Mouse (Mus musculus): ENCODE measurements at regions not wholly inside any gene's neighbourhood (a gene's known extent, or its start where the extent isn't known, plus 50 kb on each side); places are given as distances from the start of the nearest gene placed in this dataset.
"Not testable (repeated sequence)": the region's sequence is repeated elsewhere in the genome, so short reads cannot be mapped to it uniquely, and the experiment has no call there.

- 77% methylated on average over 1 of the region's 1 CpGs for WGBS
- not testable (repeated sequence) for H3K9me3 ChIP-seq (ENCODE audit: control insufficient read depth, low read length); H3K4me2 ChIP-seq (ENCODE audit: low read length); H3K4me3 ChIP-seq (ENCODE audit: low read depth, low read length); H3K27me3 ChIP-seq (replicated peaks; ENCODE audit: control insufficient read depth, insufficient read depth, low read length); H3K4me1 ChIP-seq (replicated peaks; ENCODE audit: control insufficient read depth, insufficient read depth, low read length); H3K27ac ChIP-seq (ENCODE audit: low read depth); ATAC-seq (replicated peaks; ENCODE audit: low FRiP score, low TSS enrichment, low read depth); H3K9ac ChIP-seq (ENCODE audit: low read length); DNase-seq (ENCODE audit: low spot score); H3K36me3 ChIP-seq (ENCODE audit: control insufficient read depth, insufficient read depth, low read length)
Observed at GRCm38 (mm10) chr12:10554701-10555100, 164.1 kb downstream of the Rdh14 start.

- H3K27ac ChIP-seq (ENCODE audit: low read depth), result no peak overlapping the region
- H3K4me2 ChIP-seq (ENCODE audit: low read length), result no peak overlapping the region
- H3K36me3 ChIP-seq (ENCODE audit: control insufficient read depth, insufficient read depth, low read length), result no peaks in the 10 kb centered on the region
- H3K9me3 ChIP-seq (ENCODE audit: control insufficient read depth, low read length), result no peaks in the 10 kb centered on the region
- 40% methylated on average over 1 of the region's 1 CpGs for WGBS
- DNase-seq (ENCODE audit: low spot score) (no peak), ATAC-seq (replicated peaks; ENCODE audit: low FRiP score, low TSS enrichment, low read depth) (no peak)
- no peak overlapping the region for H3K4me3 ChIP-seq (ENCODE audit: low read depth, low read length)
- no peaks in the 10 kb centered on the region for H3K4me1 ChIP-seq (replicated peaks; ENCODE audit: control insufficient read depth, insufficient read depth, low read length)
- no peak overlapping the region for H3K9ac ChIP-seq (ENCODE audit: low read length)
- no peaks in the 10 kb centered on the region for H3K27me3 ChIP-seq (replicated peaks; ENCODE audit: control insufficient read depth, insufficient read depth, low read length)
Observed at GRCm38 (mm10) chr12:10562966-10563365, 172.4 kb downstream of the Rdh14 start.

GRCm38 (mm10) chr12:10567881-10568280 lies 177.3 kb downstream of the Rdh14 start:
- no peaks in the 10 kb centered on the region for H3K4me1 ChIP-seq (replicated peaks; ENCODE audit: control insufficient read depth, insufficient read depth, low read length)
- H3K4me2 ChIP-seq (ENCODE audit: low read length), result no peak overlapping the region
- H3K27ac ChIP-seq (ENCODE audit: low read depth), result no peak overlapping the region
- no peak for ATAC-seq (replicated peaks; ENCODE audit: low FRiP score, low TSS enrichment, low read depth)
- H3K27me3 ChIP-seq (replicated peaks; ENCODE audit: control insufficient read depth, insufficient read depth, low read length), result no peaks in the 10 kb centered on the region
- no peak overlapping the region for H3K4me3 ChIP-seq (ENCODE audit: low read depth, low read length)
- H3K9me3 ChIP-seq (ENCODE audit: control insufficient read depth, low read length), result no peaks in the 10 kb centered on the region
- H3K9ac ChIP-seq (ENCODE audit: low read length), result no peak overlapping the region
- no peaks in the 10 kb centered on the region for H3K36me3 ChIP-seq (ENCODE audit: control insufficient read depth, insufficient read depth, low read length)
- no peak for DNase-seq (ENCODE audit: low spot score)
- WGBS, result 78% methylated on average over 2 of the region's 2 CpGs

- Histone ChIP-seq H3K36me3 (ENCODE audit: control insufficient read depth, insufficient read depth, low read length) (no peaks in the 10 kb centered on the region), H3K9ac (ENCODE audit: low read length) (no peak overlapping the region), H3K4me1 (replicated peaks; ENCODE audit: control insufficient read depth, insufficient read depth, low read length) (no peaks in the 10 kb centered on the region), H3K9me3 (ENCODE audit: control insufficient read depth, low read length) (no peaks in the 10 kb centered on the region), H3K27me3 (replicated peaks; ENCODE audit: control insufficient read depth, insufficient read depth, low read length) (no peaks in the 10 kb centered on the region), H3K27ac (ENCODE audit: low read depth) (no peak overlapping the region), H3K4me3 (ENCODE audit: low read depth, low read length) (no peak overlapping the region), H3K4me2 (ENCODE audit: low read length) (no peak overlapping the region)
- no peak for DNase-seq (ENCODE audit: low spot score)
- no peak for ATAC-seq (replicated peaks; ENCODE audit: low FRiP score, low TSS enrichment, low read depth)
- WGBS, result 54% methylated on average over 11 of the region's 11 CpGs
Observed at GRCm38 (mm10) chr12:10571643-10572377, 181.2 kb downstream of the Rdh14 start.

GRCm38 (mm10) chr12:10572378-10572650 lies 181.7 kb downstream of the Rdh14 start:
- no peak overlapping the region for H3K4me3 ChIP-seq (ENCODE audit: low read depth, low read length)
- no peaks in the 10 kb centered on the region for H3K27me3 ChIP-seq (replicated peaks; ENCODE audit: control insufficient read depth, insufficient read depth, low read length)
- H3K4me2 ChIP-seq (ENCODE audit: low read length), result no peak overlapping the region
- no peak overlapping the region for H3K27ac ChIP-seq (ENCODE audit: low read depth)
- no peaks in the 10 kb centered on the region for H3K4me1 ChIP-seq (replicated peaks; ENCODE audit: control insufficient read depth, insufficient read depth, low read length)
- WGBS, result 55% methylated on average over 5 of the region's 5 CpGs
- no peak overlapping the region for H3K9ac ChIP-seq (ENCODE audit: low read length)
- H3K36me3 ChIP-seq (ENCODE audit: control insufficient read depth, insufficient read depth, low read length), result no peaks in the 10 kb centered on the region
- ATAC-seq (replicated peaks; ENCODE audit: low FRiP score, low TSS enrichment, low read depth), result no peak
- H3K9me3 ChIP-seq (ENCODE audit: control insufficient read depth, low read length), result no peaks in the 10 kb centered on the region
- no peak for DNase-seq (ENCODE audit: low spot score)

GRCm38 (mm10) chr12:10573381-10573780 lies 182.8 kb downstream of the Rdh14 start:
- no peaks in the 10 kb centered on the region for H3K4me1 ChIP-seq (replicated peaks; ENCODE audit: control insufficient read depth, insufficient read depth, low read length)
- H3K27ac ChIP-seq (ENCODE audit: low read depth), result no peak overlapping the region
- DNase-seq (ENCODE audit: low spot score) (no peak), ATAC-seq (replicated peaks; ENCODE audit: low FRiP score, low TSS enrichment, low read depth) (no peak)
- H3K27me3 ChIP-seq (replicated peaks; ENCODE audit: control insufficient read depth, insufficient read depth, low read length), result no peaks in the 10 kb centered on the region
- WGBS, result 83% methylated on average over 9 of the region's 9 CpGs
- no peak overlapping the region for H3K9ac ChIP-seq (ENCODE audit: low read length)
- no peak overlapping the region for H3K4me2 ChIP-seq (ENCODE audit: low read length)
- no peaks in the 10 kb centered on the region for H3K9me3 ChIP-seq (ENCODE audit: control insufficient read depth, low read length)
- no peaks in the 10 kb centered on the region for H3K36me3 ChIP-seq (ENCODE audit: control insufficient read depth, insufficient read depth, low read length)
- H3K4me3 ChIP-seq (ENCODE audit: low read depth, low read length), result no peak overlapping the region

- Histone ChIP-seq H3K4me3 (ENCODE audit: low read depth, low read length) (no peak overlapping the region), H3K9ac (ENCODE audit: low read length) (no peak overlapping the region), H3K9me3 (ENCODE audit: control insufficient read depth, low read length) (no peaks in the 10 kb centered on the region), H3K4me2 (ENCODE audit: low read length) (no peak overlapping the region), H3K27ac (ENCODE audit: low read depth) (no peak overlapping the region), H3K4me1 (replicated peaks; ENCODE audit: control insufficient read depth, insufficient read depth, low read length) (no peaks in the 10 kb centered on the region), H3K36me3 (ENCODE audit: control insufficient read depth, insufficient read depth, low read length) (no peaks in the 10 kb centered on the region), H3K27me3 (replicated peaks; ENCODE audit: control insufficient read depth, insufficient read depth, low read length) (no peaks in the 10 kb centered on the region)
- ATAC-seq (replicated peaks; ENCODE audit: low FRiP score, low TSS enrichment, low read depth), result peak; percentile 43; the same call in 1 of the 2 replicates
- WGBS, result 76% methylated on average over 4 of the region's 4 CpGs
- DNase-seq (ENCODE audit: low spot score), result no peak
Observed at GRCm38 (mm10) chr12:10582840-10583614, 192.5 kb downstream of the Rdh14 start.

- Histone ChIP-seq H3K4me3 (ENCODE audit: low read depth, low read length) (no peak overlapping the region), H3K9ac (ENCODE audit: low read length) (no peak overlapping the region), H3K9me3 (ENCODE audit: control insufficient read depth, low read length) (no peaks in the 10 kb centered on the region), H3K27ac (ENCODE audit: low read depth) (no peak overlapping the region), H3K4me2 (ENCODE audit: low read length) (no peak overlapping the region), H3K4me1 (replicated peaks; ENCODE audit: control insufficient read depth, insufficient read depth, low read length) (no peaks in the 10 kb centered on the region), H3K27me3 (replicated peaks; ENCODE audit: control insufficient read depth, insufficient read depth, low read length) (no peaks in the 10 kb centered on the region), H3K36me3 (ENCODE audit: control insufficient read depth, insufficient read depth, low read length) (no peaks in the 10 kb centered on the region)
- no peak for ATAC-seq (replicated peaks; ENCODE audit: low FRiP score, low TSS enrichment, low read depth)
- no peak for DNase-seq (ENCODE audit: low spot score)
- WGBS, result 63% methylated on average over 7 of the region's 7 CpGs
Observed at GRCm38 (mm10) chr12:10584026-10584425, 193.5 kb downstream of the Rdh14 start.

- ATAC-seq (replicated peaks; ENCODE audit: low FRiP score, low TSS enrichment, low read depth), result peak; percentile 83; the same call in 1 of the 2 replicates
- WGBS, result 36% methylated on average over 8 of the region's 8 CpGs
- Histone ChIP-seq H3K4me3 (ENCODE audit: low read depth, low read length) (no peak overlapping the region), H3K4me1 (replicated peaks; ENCODE audit: control insufficient read depth, insufficient read depth, low read length) (no peaks in the 10 kb centered on the region; the same call in 1 of the 2 replicates), H3K36me3 (ENCODE audit: control insufficient read depth, insufficient read depth, low read length) (no peaks in the 10 kb centered on the region), H3K9ac (ENCODE audit: low read length) (no peak overlapping the region), H3K4me2 (ENCODE audit: low read length) (no peak overlapping the region), H3K27me3 (replicated peaks; ENCODE audit: control insufficient read depth, insufficient read depth, low read length) (no peaks in the 10 kb centered on the region), H3K27ac (ENCODE audit: low read depth) (no peak overlapping the region), H3K9me3 (ENCODE audit: control insufficient read depth, low read length) (no peaks in the 10 kb centered on the region)
- peak; percentile 81 for DNase-seq (ENCODE audit: low spot score)
Observed at GRCm38 (mm10) chr12:10589537-10589936, 199.0 kb downstream of the Rdh14 start.

Measured in intestine, embryonic 14.5 days (tissue).